Mouse (Mus musculus): ENCODE measurements at regions not wholly inside any gene's neighbourhood (a gene's known extent, or its start where the extent isn't known, plus 50 kb on each side); places are given as distances from the start of the nearest gene placed in this dataset.
"Not testable (repeated sequence)": the region's sequence is repeated elsewhere in the genome, so short reads cannot be mapped to it uniquely, and the experiment has no call there.

DNA sequence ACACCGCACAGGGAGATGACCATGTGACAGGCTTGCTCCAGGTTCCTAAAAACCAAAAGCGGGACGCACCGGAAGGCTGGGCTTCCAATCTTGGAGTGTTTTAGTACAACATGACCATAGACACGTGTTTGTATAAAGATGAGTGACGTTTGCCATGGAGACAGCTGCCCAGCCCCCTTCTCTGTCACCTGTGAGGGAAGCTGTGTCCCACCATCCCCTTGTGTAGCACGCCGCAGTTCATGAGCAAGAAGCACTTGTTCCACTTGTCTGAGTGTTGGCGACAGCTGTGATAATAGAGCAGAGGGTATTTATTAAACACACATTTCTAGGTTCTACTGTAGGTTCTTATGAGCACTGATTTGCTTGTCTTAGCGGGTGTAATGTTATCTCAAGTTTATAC, 131.7 kb upstream of the Slc38a2 start:
- in situ Hi-C loops (cut with MboI; ENCODE audit: unreplicated experiment in 2 of 2) = no loop called here

DNA sequence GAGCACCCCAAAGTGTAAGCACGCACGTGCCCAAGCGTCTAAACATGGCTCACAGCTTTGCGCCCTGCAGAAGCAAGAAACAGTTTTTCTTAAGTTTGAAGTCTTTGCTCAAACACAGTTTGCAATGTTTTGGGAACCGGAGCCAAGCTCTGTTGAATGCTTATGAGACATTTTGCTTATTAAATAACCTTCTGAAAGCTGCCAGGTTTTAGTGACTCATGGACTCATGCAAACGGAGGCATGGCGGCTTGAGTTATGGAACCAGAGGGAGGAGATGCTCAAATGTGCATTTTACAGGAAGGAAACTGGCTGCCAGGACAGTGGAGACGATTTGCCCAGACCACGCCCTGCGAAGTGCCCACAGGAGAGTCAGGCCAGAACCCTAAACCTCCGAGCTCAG, 131.0 kb upstream of the Slc38a2 start:
- in situ Hi-C loops (cut with MboI; ENCODE audit: unreplicated experiment in 2 of 2) = no loop called here

DNA sequence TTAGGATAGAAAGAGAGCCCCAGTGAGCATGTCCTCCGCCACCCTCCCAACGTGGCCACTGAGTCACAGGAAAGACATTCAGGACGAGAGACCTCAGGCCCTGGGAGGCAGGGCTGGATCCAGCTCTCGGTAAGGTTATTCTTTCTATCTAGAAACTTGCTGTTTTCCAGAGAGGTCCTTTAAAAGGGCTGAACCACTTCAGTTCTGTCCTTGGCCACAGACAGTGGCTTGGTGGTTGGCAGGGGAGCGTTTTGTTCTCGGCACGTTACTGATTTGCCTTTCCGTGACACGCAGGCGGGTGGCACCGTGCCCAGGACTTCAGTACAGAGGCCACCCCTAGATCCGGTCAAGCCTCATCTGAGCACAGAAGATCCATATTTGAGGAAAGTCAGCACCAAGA, 130.4 kb upstream of the Slc38a2 start:
- in situ Hi-C loops (cut with MboI; ENCODE audit: unreplicated experiment in 2 of 2) = no loop called here

DNA sequence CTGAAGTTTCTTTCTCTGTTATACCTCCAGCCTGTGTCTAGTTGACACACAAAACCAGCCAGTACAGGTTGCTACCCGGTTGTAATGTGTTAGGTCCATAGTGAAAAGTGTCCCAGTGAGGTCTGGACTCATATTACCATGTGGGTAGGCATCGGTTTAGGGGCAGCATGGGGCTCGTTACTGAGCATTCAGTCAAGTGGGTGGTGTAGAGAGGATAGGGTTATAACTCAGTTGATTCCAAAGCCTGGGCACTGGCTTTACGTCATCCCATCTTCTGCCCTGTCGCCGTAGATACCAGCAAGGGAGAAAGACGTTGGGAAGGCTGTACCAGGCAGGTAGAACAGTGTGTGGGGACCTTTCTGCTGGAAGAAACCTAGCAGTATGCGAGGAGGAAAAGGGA, 129.2 kb upstream of the Slc38a2 start:
- in situ Hi-C loops (cut with MboI; ENCODE audit: unreplicated experiment in 2 of 2) = no loop called here

DNA sequence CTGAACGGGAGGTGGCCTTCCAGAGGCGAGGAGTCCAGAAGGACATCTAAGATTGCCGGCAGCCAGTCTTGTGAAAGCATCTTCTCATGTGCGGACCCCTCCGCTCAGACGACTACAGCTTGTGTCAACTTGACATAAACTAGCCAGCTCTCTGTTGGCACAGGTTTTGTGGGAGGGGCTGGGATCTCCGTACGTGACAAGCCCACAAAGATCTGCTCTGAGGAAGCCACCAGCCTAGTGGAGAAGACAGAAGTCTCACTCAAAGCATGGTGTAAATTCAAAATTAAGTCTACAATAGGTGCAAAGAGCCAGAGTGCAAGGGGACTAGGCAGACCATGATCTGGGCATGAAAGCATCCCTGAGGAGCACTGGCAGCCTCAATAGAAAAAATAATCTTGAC, 128.4 kb upstream of the Slc38a2 start:
- in situ Hi-C loops (cut with MboI; ENCODE audit: unreplicated experiment in 2 of 2) = no loop called here

DNA sequence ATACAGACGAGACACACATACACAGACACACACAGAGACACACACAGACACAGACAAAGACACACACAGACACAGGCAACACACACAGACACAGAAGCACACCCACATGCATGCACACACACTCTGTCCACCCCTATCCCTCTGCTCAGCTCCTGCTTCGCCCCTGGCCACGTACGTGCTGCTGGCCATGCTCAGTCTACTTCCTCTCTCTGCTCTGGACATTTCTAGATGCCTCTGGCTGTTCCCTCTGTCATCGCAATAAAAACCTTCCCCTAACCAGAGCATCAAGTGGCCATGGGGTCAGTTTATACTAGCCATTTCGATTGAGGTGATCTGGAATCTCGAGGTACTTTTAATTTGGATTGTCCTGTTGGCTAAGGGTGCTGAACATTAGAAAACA, 118.9 kb upstream of the Slc38a2 start:
- in situ Hi-C loops (cut with MboI; ENCODE audit: unreplicated experiment in 2 of 2) = no loop called here

DNA sequence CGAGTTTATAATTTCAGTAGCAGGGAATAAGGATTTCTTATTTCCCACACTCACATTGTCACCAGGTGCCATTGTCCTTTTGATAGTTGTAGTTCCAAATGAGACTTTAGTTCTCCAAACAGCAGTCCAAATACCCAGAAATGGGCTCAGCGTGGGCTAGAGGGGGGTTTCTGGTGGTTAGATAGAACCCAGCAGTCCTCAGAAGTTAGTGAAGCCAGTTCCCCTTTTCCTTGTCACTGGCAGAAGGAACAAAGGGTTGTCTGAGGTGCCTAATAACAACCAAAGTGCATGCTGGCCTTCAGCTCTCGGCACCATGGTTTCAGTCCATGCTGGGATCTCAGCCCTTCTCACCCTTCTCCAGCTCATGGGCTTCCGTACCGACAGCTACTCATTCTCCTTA, 118.1 kb upstream of the Slc38a2 start:
- in situ Hi-C loops (cut with MboI; ENCODE audit: unreplicated experiment in 2 of 2) = no loop called here

DNA sequence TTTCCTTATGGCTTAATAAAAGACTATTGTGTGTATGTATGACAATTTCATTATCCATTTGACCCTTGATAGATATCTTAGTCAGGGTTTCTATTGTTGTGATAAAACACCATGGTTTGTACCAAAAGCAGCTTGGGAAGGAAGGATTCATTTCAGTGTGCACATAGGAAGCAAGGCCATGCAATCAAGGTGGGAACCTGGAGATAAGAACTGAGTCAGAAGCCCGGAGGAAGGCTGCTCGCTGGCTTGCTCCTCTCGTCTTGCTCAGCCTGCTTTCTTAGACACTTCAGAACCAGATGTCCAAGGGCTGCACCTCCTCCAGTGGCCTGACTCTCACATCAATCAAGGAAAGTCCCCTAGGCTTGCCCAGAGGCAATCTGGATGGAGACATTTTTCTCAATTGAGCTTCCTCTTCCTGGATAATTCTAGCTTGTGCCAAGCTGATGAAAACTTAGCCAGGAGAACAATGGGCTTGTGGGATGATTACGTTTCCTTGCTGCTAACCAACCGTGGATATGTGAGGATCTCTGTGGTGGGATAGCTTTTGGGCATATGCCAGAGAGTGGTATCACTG, 117.6 kb upstream of the Slc38a2 start:
- in situ Hi-C loops (cut with MboI; ENCODE audit: unreplicated experiment in 2 of 2) = no loop called here

DNA sequence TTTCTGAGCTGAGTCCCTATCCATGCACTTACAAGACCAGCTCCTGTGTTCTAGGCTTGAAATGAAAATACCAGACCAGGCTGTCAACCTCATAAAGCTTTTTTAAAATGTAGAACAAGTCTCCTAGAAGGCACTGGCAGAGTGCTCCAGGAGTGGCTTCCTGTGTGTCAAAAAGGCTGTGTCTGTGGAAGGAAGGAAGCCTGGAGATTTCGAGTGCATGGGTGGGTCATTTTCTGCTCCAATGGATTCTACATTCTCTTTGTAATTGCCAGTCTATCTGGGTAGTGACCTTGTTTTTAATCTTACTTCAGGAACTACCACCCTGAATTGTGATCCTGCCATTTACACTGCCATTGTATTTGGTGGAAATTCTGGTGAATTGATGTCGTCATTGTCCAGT, 113.9 kb upstream of the Slc38a2 start:
- in situ Hi-C loops (cut with MboI; ENCODE audit: unreplicated experiment in 2 of 2) = no loop called here

DNA sequence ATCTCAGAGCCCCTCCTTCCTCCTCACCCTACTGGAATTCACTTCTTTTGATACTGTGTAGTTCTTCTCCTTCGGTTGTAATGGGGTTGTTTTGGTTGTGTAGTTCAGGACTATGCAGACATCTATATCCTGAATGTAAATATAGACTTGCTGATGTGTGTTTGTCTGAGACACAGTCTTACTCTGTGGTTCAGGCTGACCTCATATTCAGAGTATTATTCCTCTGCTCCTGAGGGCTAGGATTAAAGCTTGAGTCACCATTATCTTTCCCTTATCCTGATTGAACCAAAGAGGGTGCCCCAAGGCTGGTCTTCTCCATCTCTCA, 103.2 kb upstream of the Slc38a2 start:
- in situ Hi-C loops (cut with MboI; ENCODE audit: unreplicated experiment in 2 of 2) = no loop called here

DNA sequence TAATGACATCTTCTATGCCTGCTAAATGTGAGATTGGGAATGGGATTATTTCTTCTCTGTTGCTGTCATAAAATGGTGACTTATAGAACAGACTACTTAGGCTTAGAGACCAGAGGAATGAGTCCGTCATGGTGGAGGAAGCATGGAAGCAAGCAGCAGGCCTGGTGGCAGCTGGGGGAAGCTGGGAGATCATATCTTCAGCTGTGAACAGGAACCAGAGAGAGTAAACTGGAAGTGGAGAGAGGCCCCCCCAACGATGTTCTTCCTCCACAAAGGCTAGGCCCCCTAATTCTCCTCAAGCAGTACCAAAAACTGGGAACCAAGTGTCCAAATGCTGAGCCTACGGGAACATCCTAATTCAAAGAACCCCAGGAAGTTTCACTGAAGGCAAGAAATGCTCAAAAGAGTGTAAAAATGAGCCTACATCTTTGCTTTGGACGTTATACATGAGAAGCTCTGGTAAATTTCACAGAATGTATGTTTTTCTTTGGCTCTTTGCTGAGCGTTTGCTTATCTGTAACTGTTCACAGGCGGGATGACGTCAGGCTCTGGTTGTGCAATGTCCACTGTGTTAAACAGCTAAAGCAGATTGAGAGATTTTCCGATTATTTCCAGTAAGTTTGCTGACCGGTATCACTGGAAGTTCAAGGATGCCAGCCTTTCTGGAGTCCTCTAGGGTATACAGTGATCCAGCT, 102.7 kb upstream of the Slc38a2 start:
- in situ Hi-C loops (cut with MboI; ENCODE audit: unreplicated experiment in 2 of 2) = no loop called here

DNA sequence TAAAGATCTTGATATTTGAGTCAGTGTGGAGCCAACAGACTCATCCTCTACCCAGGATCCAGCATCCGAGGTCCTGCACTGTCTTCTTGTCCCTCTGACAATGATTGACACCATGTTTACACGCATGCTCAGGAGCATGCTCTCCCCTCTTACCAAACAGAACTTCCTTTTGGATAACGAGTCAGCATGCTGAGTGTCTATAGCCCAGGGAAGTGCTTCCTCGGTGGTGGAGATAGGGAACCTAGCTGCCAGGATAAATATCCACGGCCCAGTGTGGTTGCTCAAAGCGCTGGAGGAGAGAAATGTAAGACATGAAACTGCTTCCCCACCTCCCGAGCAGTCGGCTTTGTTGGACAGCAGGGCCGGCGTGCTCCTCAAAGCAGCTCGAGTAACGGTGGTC, 99.7 kb upstream of the Slc38a2 start:
- in situ Hi-C loops (cut with MboI; ENCODE audit: unreplicated experiment in 2 of 2) = no loop called here

DNA sequence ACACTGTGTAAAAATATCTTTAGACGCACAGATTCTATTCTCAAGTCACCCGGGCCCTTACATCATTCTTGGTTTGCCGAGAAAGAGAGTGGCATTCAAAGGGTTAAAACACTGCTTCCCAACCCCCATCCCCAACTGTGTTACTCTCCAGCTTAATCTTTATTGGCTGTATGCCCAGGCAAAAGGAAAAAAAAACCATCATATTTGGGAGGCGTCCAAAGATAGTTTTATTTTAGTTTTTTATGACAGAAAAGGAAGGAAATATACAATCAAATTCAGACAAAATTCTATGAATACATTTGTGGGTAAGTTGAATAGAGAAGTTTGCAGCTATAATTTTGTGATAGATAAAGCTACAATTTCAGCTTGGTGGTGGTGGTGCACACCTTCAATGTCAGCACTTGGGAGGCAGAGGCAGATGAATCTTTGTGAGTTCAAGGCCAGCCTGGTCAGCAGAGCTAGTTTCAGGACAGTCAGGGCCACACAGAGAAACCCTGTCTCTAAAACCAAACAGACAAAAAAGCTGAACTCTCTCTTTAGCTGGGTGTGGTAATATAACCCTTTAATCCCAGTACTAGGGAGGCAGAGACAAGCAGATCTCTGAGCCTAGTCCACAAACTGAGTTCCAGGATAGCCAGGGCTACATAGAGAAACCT, 98.2 kb upstream of the Slc38a2 start:
- in situ Hi-C loops (cut with MboI; ENCODE audit: unreplicated experiment in 2 of 2) = no loop called here

DNA sequence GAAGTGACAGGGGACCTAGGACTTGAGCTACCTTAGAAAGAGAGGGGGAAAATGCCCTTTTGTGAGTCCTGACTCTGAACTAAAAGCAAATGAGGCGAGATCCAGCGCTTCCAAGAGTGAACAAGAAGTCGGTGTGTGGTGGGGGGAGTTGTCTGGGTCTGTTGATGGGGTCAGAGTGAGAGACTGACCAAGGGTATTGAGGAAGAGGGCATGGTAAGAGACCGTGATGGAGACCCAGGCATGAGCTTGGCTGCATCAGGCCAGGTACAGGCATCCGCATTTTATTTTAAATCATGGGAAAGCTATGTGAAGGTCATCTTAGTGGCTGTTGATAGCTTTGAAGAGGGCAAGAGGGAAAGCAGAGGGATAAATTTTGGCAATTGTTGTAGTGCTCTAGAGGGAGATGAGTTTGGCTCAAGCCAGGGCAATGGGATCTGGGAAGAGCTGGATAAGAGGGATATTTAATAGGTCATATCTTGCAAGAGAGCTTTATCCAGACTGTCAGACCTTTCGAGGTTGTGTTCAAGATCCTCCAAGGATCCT, 94.7 kb upstream of the Slc38a2 start:
- in situ Hi-C loops (cut with MboI; ENCODE audit: unreplicated experiment in 2 of 2) = no loop called here

DNA sequence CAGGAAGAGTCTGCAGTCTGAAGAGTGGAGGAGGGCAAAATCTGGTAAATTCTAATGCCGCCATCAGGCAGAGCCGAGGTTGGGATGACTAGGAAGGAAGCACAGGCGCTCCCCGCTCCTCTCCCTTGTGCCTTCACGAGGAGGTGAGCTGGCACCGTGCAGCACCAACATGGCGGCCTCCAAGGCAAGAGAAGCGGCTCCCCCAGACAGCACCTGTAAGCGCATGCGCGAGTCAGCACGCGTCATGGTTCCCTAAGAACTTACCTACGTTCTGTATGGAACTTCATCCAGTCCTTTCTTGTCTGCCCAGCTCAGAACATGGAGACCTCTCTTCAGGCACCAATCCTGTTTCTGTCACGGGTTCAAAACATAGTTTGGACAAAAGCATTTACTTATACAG, 93.7 kb upstream of the Slc38a2 start:
- in situ Hi-C loops (cut with MboI; ENCODE audit: unreplicated experiment in 2 of 2) = no loop called here

DNA sequence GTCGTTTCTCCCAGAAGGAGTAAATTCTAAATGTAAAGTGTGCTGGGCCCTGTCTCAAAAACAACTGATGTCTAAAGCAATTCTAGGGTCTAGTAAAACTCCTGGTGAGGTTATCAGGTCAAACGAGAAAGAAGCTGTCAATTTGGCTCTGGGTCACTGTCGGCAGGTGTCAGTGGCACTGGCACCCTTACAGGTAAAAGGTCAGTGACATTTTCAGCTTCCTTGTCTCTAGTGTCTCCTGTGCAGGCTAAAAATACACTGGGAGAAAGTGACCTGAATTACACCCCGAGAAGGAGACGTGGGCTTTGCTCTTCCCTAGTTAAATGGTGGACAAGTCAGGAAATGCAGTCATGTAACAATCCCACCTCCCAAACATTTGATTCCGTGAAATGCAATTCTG, 91.8 kb upstream of the Slc38a2 start:
- in situ Hi-C loops (cut with MboI; ENCODE audit: unreplicated experiment in 2 of 2) = no loop called here

DNA sequence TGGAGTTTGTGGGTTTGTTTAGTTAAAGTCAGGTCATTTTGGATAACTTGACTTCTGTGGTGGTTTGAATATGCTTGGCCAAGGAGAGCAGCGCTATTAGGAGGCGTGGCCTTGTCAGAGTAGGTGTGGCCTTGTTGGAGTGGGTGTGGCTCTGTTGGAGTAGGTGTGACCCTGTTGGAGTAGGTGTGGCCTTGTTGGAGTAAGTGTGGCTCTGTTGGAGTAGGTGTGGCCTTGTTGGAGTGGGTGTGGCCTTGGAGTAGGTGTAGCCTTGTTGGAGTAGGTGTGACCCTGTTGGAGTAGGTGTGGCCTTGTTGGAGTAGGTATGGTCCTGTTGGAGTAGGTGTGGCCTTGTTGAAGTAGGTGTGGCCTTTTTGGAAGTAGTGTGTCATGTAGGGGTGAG, 88.4 kb upstream of the Slc38a2 start:
- in situ Hi-C loops (cut with MboI; ENCODE audit: unreplicated experiment in 2 of 2) = not testable (repeated sequence)

DNA sequence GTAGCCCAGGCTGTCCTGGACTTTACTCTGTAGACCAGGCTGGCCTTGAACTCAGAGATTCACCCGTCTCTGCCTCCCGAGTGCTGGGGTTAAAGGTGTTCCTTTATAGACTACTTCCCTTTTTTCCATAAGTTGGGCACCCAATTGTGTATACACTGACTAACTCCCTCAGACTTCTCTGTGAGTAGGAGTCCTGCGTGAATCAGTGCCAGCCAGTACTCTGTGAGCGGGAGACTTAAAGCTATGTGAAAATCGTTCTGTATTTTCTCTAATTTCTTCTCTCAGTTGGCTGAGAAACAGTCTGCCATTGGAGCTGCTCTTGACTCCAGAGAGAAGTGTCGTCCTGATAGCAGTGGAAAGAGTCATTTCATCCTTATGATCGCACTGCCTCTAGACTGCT, 85.0 kb upstream of the Slc38a2 start:
- in situ Hi-C loops (cut with MboI; ENCODE audit: unreplicated experiment in 2 of 2) = no loop called here

DNA sequence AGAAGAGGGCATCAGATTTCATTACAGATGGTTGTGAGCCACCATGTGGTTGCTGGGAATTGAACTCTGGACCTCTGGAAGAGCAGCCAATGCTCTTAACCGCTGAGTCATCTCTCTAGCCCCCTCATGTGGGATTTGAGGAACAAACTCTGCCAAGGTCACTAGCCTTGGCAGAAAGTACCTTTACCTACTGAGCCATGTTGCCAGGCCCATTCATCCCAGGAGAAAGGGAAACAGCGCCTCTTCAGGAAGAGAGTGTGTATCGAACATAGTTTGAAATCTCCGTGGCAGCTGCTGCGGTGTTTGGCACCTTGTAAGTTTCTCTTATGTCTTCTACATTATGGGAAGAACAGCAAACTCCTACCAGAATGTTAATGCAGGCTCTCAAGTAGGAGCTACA, 82.0 kb upstream of the Slc38a2 start:
- in situ Hi-C loops (cut with MboI; ENCODE audit: unreplicated experiment in 2 of 2) = no loop called here

DNA sequence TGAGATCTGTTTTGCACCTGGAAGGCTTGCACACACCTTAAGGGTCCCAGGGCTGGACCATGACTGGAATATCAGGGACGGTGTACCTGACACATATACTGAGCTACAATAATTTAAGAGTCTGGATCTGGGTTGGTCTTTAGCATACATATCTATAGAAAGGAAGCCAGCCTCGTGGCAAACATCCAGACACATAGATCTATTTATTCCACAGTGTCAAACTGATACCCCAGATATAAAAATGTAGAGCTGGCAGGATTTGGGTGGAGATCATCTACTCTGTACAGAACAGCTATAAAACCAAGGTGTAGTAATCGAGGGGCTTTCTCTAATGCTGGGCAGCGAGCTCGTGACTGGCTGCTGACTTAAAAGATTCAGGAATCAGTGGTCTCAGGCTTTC, 81.1 kb upstream of the Slc38a2 start:
- in situ Hi-C loops (cut with MboI; ENCODE audit: unreplicated experiment in 2 of 2) = no loop called here

DNA sequence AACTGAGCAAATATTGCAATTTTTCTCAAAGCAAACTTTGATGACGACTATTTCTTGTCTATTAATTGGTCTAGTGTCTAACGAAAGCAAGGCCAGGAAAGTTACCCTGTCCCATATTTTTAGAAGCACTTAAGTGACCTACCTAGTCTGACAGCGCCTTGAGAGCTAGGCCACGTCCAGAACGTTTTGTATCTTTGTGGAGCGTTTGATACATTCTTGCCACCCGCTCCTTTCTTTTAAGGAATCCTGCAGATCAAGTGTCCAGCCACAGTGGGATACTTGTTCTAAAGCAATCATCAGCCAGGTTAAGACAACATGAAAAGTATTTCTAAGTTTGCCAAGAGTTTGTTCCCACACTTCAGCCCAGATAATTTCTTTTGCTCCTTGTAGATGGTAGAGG, 79.8 kb upstream of the Slc38a2 start:
- in situ Hi-C loops (cut with MboI; ENCODE audit: unreplicated experiment in 2 of 2) = loop anchor here in 1 of 2 experiments (10.0 kb wide), 1 partner anchor 55 kb away; no protein-coding TSS in a partner anchor

DNA sequence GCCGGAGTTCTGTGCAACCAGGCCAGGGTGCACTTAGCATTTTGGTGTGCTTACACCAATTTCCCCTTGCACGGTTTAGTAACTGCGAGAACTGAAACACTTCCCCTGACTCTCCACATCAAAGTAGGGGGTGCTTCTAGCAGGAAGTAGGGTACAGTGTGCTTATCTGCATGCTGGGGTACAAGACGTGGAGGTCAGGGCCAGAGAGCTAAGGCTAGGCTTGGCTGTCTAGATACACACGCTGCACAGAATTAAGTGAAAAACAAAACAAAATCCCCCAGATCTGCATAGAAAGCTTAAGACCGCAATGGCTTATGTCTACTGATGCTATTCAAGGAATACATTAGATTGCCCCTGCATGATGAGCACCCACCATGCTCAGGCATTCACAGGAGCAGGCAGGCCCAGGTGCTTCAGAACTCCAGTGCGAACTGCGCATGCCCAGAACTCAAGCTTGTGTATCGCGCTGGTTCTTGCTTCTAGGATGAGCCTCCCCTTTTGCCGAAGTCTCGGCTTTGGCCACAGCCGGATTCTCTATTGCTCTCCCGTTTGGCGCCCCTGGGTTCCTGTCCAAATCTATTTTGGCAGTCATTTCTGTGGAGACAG, 78.9 kb upstream of the Slc38a2 start:
- in situ Hi-C loops (cut with MboI; ENCODE audit: unreplicated experiment in 2 of 2) = loop anchor here in 1 of 2 experiments (10.0 kb wide), 1 partner anchor 54 kb away; no protein-coding TSS in a partner anchor
